Mouse (Mus musculus) CD4-positive, CD25-positive, alpha-beta regulatory T cell, adult 2 months (primary cell): ENCODE data around the gene Cyp24a1.

Experiments used
- DNase-seq: peaks from one replicate; pipeline ENCODE4 v3.0.0-alpha.2; 2012; ENCODE audit warnings: low read depth, low spot score

The Cyp24a1 gene

GRCm38 (mm10) chr2:170497091-170497566 is at the start of gene Cyp24a1:
Gene Cyp24a1, minus strand, starts transcription at chr2:170497145.
- no peak for DNase-seq

GRCm38 (mm10) chr2:170545745-170546144 is 48.8 kb upstream of the Cyp24a1 start:
- DNase-seq = no peak

GRCm38 (mm10) chr2:170544950-170545349 is 48.0 kb upstream of the Cyp24a1 start:
- DNase-seq = no peak

GRCm38 (mm10) chr2:170544159-170544558 is 47.2 kb upstream of the Cyp24a1 start:
- DNase-seq = no peak

GRCm38 (mm10) chr2:170543625-170544024 is 46.7 kb upstream of the Cyp24a1 start:
- no peak for DNase-seq

- no peak for DNase-seq
Measured at GRCm38 (mm10) chr2:170539211-170539610, 42.3 kb upstream of the Cyp24a1 start.

GRCm38 (mm10) chr2:170535841-170536240 is 38.9 kb upstream of the Cyp24a1 start:
- DNase-seq = no peak

GRCm38 (mm10) chr2:170534803-170535174 is 37.8 kb upstream of the Cyp24a1 start:
- DNase-seq = no peak

- no peak for DNase-seq
Measured at GRCm38 (mm10) chr2:170534116-170534802, 37.3 kb upstream of the Cyp24a1 start.

GRCm38 (mm10) chr2:170530256-170530655 is 33.3 kb upstream of the Cyp24a1 start:
- no peak for DNase-seq

GRCm38 (mm10) chr2:170529766-170530165 is 32.8 kb upstream of the Cyp24a1 start:
- DNase-seq = no peak

GRCm38 (mm10) chr2:170528061-170528460 is 31.1 kb upstream of the Cyp24a1 start:
- no peak for DNase-seq

- DNase-seq = no peak
Measured at GRCm38 (mm10) chr2:170526513-170526912, 29.6 kb upstream of the Cyp24a1 start.

- peak; percentile 66 for DNase-seq
Measured at GRCm38 (mm10) chr2:170520321-170520971, 23.5 kb upstream of the Cyp24a1 start.

- DNase-seq = no peak
Measured at GRCm38 (mm10) chr2:170513756-170514155, 16.8 kb upstream of the Cyp24a1 start.

GRCm38 (mm10) chr2:170511073-170511891 is 14.3 kb upstream of the Cyp24a1 start:
- peak; percentile 93 for DNase-seq

GRCm38 (mm10) chr2:170508821-170509220 is 11.9 kb upstream of the Cyp24a1 start:
- peak; percentile 87 for DNase-seq

- peak; percentile 91 for DNase-seq
Measured at GRCm38 (mm10) chr2:170507734-170508133, 10.8 kb upstream of the Cyp24a1 start.

GRCm38 (mm10) chr2:170503983-170504382 is 7.0 kb upstream of the Cyp24a1 start:
- no peak for DNase-seq

GRCm38 (mm10) chr2:170503343-170503742 is 6.4 kb upstream of the Cyp24a1 start:
- no peak for DNase-seq

- no peak for DNase-seq
Measured at GRCm38 (mm10) chr2:170498011-170498410, 1.1 kb upstream of the Cyp24a1 start.
